Mouse (Mus musculus): Measurements from ENCODE around the gene Stat6.

DNA sequence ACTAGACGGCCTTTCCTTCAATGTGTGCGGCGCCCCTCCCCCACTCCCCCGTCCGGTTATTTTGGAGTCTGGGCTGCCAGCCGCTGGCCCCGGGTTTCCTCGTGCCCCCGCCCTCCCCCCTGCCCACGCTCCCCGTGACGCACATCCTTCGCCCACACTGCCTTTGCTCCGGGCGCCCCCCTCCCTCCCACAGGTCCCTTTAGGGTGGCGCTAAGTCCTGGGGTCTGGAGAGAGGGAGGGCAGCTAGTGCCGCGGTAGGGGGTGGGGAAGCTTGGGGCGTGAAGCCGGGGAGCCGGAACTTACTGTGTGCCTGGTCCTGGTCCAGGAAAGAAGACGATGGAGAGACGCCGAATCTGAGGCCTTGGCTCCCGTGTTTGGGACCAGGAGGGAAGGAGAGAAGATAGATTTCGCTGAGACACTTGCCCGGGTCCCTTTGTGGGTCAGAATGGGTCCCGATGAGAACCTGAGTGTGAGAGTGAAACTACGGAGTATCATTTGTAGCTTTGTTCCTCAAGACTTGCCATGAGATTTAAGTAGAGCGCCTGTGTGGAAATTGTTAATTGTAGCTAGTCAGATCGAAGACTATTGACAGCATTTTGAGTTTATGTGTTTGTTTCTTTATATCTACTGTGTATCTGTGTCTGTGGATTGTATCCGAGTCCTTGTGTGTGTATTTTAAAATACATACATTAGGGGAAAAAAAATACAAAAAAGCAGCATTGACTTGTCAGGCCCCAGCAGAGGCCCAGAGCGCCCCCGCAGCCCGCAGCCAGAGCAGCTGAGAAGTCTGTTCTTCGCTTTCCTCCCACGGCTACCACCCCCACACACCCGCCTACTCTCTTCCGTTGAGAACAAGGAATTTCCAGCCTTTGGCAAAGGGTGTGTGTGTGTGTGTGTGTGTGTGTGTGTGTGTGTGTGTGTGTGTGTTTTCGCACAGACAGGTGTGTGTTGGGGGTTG is 25.6 kb downstream of the Stat6 start, which contains the start of gene Nab2:
- TF ChIP-seq CTCF (conservative IDR thresholded peaks at IDR 0.05; ENCODE audit: insufficient read depth, insufficient read length, low read depth, low read length), result no peak
- no peak for TF ChIP-seq POLR2A (IDR thresholded peaks at IDR 0.05; ENCODE audit: low read depth, low read length)

Data from kidney, adult 2 months (tissue).